Mouse (Mus musculus): Measurements from ENCODE around the gene Ahnak. TPM values are rescaled to one million over a fixed set of nuclear protein-coding genes. Genes with fewer than 3 reads are reported as not detected.

Gene Ahnak
- 162 and 163 TPM in 2 replicates for polyA plus RNA-seq (2011; ENCODE audit: insufficient read depth, insufficient read length, low read depth, missing spikeins)

GRCm38 (mm10) chr19:8989066-8989566 is at the start of gene Ahnak:
TSS of gene Ahnak (plus strand) at chr19:8989284.
- Histone ChIP-seq H3K4me3 (ENCODE audit: low read depth, low read length) (peak within 1 kb of the TSS; percentile 79), H3K27me3 (ENCODE audit: control insufficient read depth, insufficient read depth, low read length, poor library complexity, severe bottlenecking) (no peaks in the 10 kb centered on the region)

GRCm38 (mm10) chr19:8940526-8941133 is 48.5 kb upstream of the Ahnak start:
- peaks cover 8% of the 10 kb centered on the region for H3K36me3 ChIP-seq (ENCODE audit: control insufficient read depth, insufficient read depth, low read length, poor library complexity, severe bottlenecking)
- H3K4me3 ChIP-seq (ENCODE audit: low read depth, low read length) = peak overlapping the region; percentile 16
- H3K27me3 ChIP-seq (ENCODE audit: control insufficient read depth, insufficient read depth, low read length, poor library complexity, severe bottlenecking) = no peaks in the 10 kb centered on the region
- TF ChIP-seq CTCF (IDR thresholded peaks at IDR 0.05; ENCODE audit: low read depth, low read length) (no peak), POLR2A (IDR thresholded peaks at IDR 0.05; ENCODE audit: insufficient read depth, low read length) (no peak), EP300 (IDR thresholded peaks at IDR 0.05; ENCODE audit: insufficient read depth, low read depth, low read length) (no peak)
- H3K9me3 ChIP-seq (replicated peaks; ENCODE audit: control insufficient read depth, insufficient read depth, low read length, poor library complexity, severe bottlenecking) = no peaks in the 10 kb centered on the region
- peak overlapping the region; percentile 84 for H3K9ac ChIP-seq (ENCODE audit: low read depth, poor library complexity, severe bottlenecking)
- peak overlapping the region; percentile 28 for H3K27ac ChIP-seq (ENCODE audit: insufficient read depth, low read length)
- H3K4me1 ChIP-seq (ENCODE audit: control insufficient read depth, insufficient read depth, low read length) = peaks cover 2% of the 10 kb centered on the region

More at GRCm38 (mm10) chr19:8989066-8989566, at the start of gene Ahnak:
- Histone ChIP-seq H3K9ac (ENCODE audit: low read depth, poor library complexity, severe bottlenecking) (peak within 1 kb of the TSS; percentile 65), H3K36me3 (ENCODE audit: control insufficient read depth, insufficient read depth, low read length, poor library complexity, severe bottlenecking) (no peaks in the 10 kb centered on the region), H3K4me1 (ENCODE audit: control insufficient read depth, insufficient read depth, low read length) (peaks cover 8% of the 10 kb centered on the region), H3K9me3 (replicated peaks; ENCODE audit: control insufficient read depth, insufficient read depth, low read length, poor library complexity, severe bottlenecking) (no peaks in the 10 kb centered on the region), H3K27ac (ENCODE audit: insufficient read depth, low read length) (peak within 1 kb of the TSS; percentile 27)
- TF ChIP-seq CTCF (IDR thresholded peaks at IDR 0.05; ENCODE audit: low read depth, low read length) (no peak), POLR2A (IDR thresholded peaks at IDR 0.05; ENCODE audit: insufficient read depth, low read length) (no peak), EP300 (IDR thresholded peaks at IDR 0.05; ENCODE audit: insufficient read depth, low read depth, low read length) (no peak)

- H3K27ac ChIP-seq (ENCODE audit: insufficient read depth, low read length) = peak overlapping the region; percentile 28
- peaks cover 2% of the 10 kb centered on the region for H3K4me1 ChIP-seq (ENCODE audit: control insufficient read depth, insufficient read depth, low read length)
- no peaks in the 10 kb centered on the region for H3K9me3 ChIP-seq (replicated peaks; ENCODE audit: control insufficient read depth, insufficient read depth, low read length, poor library complexity, severe bottlenecking)
- no peaks in the 10 kb centered on the region for H3K27me3 ChIP-seq (ENCODE audit: control insufficient read depth, insufficient read depth, low read length, poor library complexity, severe bottlenecking)
- TF ChIP-seq POLR2A (IDR thresholded peaks at IDR 0.05; ENCODE audit: insufficient read depth, low read length) = no peak
- TF ChIP-seq EP300 (IDR thresholded peaks at IDR 0.05; ENCODE audit: insufficient read depth, low read depth, low read length) = no peak
- no peak for TF ChIP-seq CTCF (IDR thresholded peaks at IDR 0.05; ENCODE audit: low read depth, low read length)
- peaks cover 13% of the 10 kb centered on the region for H3K36me3 ChIP-seq (ENCODE audit: control insufficient read depth, insufficient read depth, low read length, poor library complexity, severe bottlenecking)
- H3K4me3 ChIP-seq (ENCODE audit: low read depth, low read length) = peak overlapping the region; percentile 16
- H3K9ac ChIP-seq (ENCODE audit: low read depth, poor library complexity, severe bottlenecking) = peak overlapping the region; percentile 84
These were observed 48.0 kb upstream of the Ahnak start for GRCm38 (mm10) chr19:8941136-8941514.

GRCm38 (mm10) chr19:8941515-8942217 is 47.4 kb upstream of the Ahnak start, which contains the start of gene Mta2:
TSS of gene Mta2 (plus strand) at chr19:8941875.
- Histone ChIP-seq H3K36me3 (ENCODE audit: control insufficient read depth, insufficient read depth, low read length, poor library complexity, severe bottlenecking) (peaks cover 18% of the 10 kb centered on the region), H3K27me3 (ENCODE audit: control insufficient read depth, insufficient read depth, low read length, poor library complexity, severe bottlenecking) (no peaks in the 10 kb centered on the region), H3K9me3 (replicated peaks; ENCODE audit: control insufficient read depth, insufficient read depth, low read length, poor library complexity, severe bottlenecking) (no peaks in the 10 kb centered on the region), H3K4me3 (ENCODE audit: low read depth, low read length) (peak within 1 kb of the TSS; percentile 71), H3K4me1 (ENCODE audit: control insufficient read depth, insufficient read depth, low read length) (peaks cover 2% of the 10 kb centered on the region), H3K27ac (ENCODE audit: insufficient read depth, low read length) (peak within 1 kb of the TSS; percentile 60), H3K9ac (ENCODE audit: low read depth, poor library complexity, severe bottlenecking) (peak within 1 kb of the TSS; percentile 84)
- TF ChIP-seq POLR2A (IDR thresholded peaks at IDR 0.05; ENCODE audit: insufficient read depth, low read length) (peak; percentile 36), EP300 (IDR thresholded peaks at IDR 0.05; ENCODE audit: insufficient read depth, low read depth, low read length) (0 out of 2 replicates have a peak, but pooled peaks have one; percentile 11), CTCF (IDR thresholded peaks at IDR 0.05; ENCODE audit: low read depth, low read length) (no peak)

- peak overlapping the region; percentile 60 for H3K27ac ChIP-seq (ENCODE audit: insufficient read depth, low read length)
- TF ChIP-seq POLR2A (IDR thresholded peaks at IDR 0.05; ENCODE audit: insufficient read depth, low read length) (no peak), CTCF (IDR thresholded peaks at IDR 0.05; ENCODE audit: low read depth, low read length) (no peak), EP300 (IDR thresholded peaks at IDR 0.05; ENCODE audit: insufficient read depth, low read depth, low read length) (no peak)
- H3K4me1 ChIP-seq (ENCODE audit: control insufficient read depth, insufficient read depth, low read length) = peaks cover 2% of the 10 kb centered on the region
- H3K9me3 ChIP-seq (replicated peaks; ENCODE audit: control insufficient read depth, insufficient read depth, low read length, poor library complexity, severe bottlenecking) = no peaks in the 10 kb centered on the region
- peak overlapping the region; percentile 71 for H3K4me3 ChIP-seq (ENCODE audit: low read depth, low read length)
- H3K9ac ChIP-seq (ENCODE audit: low read depth, poor library complexity, severe bottlenecking) = peak overlapping the region; percentile 84
- H3K36me3 ChIP-seq (ENCODE audit: control insufficient read depth, insufficient read depth, low read length, poor library complexity, severe bottlenecking) = peaks cover 24% of the 10 kb centered on the region
- H3K27me3 ChIP-seq (ENCODE audit: control insufficient read depth, insufficient read depth, low read length, poor library complexity, severe bottlenecking) = no peaks in the 10 kb centered on the region
These were observed 46.7 kb upstream of the Ahnak start for GRCm38 (mm10) chr19:8942276-8942964.

All from ES-Bruce4 (cell line).